17 mouse cellular contexts compared by ENCODE assay signal in the genomic region with DNA sequence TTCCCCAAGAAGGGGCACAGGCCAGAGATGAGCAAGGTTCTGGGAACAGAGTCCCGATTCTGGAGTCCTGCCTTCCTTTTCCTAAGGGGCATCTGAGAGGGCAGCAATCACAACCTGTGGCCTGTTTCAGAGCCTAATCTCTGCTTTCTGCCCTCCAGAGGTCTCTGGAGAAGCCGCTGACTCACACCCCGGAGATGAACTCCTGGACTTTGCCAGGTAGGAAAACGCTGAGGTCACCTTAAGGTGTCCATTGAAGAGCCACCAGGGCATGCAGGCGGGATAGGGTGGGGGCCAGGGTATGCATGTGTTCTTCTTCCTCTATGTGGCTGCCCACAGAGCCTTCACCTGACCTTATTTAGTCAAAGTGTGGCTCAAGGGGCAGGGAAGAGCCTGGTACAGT. TPM values are rescaled to one million over a fixed set of nuclear protein-coding genes. Genes with fewer than 3 reads are reported as not detected.
DNase-seq lines count a peak whose midpoint lies in the region; ATAC-seq and TF ChIP-seq lines count a peak whose summit lies in the region.
"Had no signal": no experiment of that assay in that cellular context is flagged by ENCODE, and none has a peak within 500 bp of the region (broad histone marks: within the 10 kb centered on the region; RNA-seq: fewer than 3 reads in every experiment).

No protein-coding gene starts in this region.

- H3K4me3 ChIP-seq in heart, embryonic 10.5 days, result peak overlapping the region; percentile 83
- no peak overlapping the region for H3K4me3 ChIP-seq in heart, adult 2 months
- no peak overlapping the region for H3K4me3 ChIP-seq in kidney, embryonic 16.5 days (ENCODE audit: low read length)
- 0 out of 2 replicates have a peak overlapping the region, but pooled peaks have one; percentile 1 for H3K4me3 ChIP-seq in intestine, embryonic 14.5 days (ENCODE audit: low read depth, low read length)
- peak overlapping the region; percentile 12; the same call in 1 of the 2 replicates for H3K4me3 ChIP-seq in limb, embryonic 15.5 days
- no peak overlapping the region for H3K4me3 ChIP-seq in hindbrain, postnatal 0 days (ENCODE audit: low read length)
- H3K4me3 ChIP-seq: neural tube, embryonic 15.5 days had no signal

- no peak overlapping the region for H3K9ac ChIP-seq in heart, adult 2 months (ENCODE audit: low read depth, low read length)
- H3K9ac ChIP-seq in kidney, embryonic 16.5 days (replicated peaks; ENCODE audit: low read length), result no peak overlapping the region
- H3K9ac ChIP-seq in intestine, embryonic 14.5 days (ENCODE audit: low read length), result no peak overlapping the region
- no peak overlapping the region for H3K9ac ChIP-seq in limb, embryonic 15.5 days
- no peak overlapping the region for H3K9ac ChIP-seq in hindbrain, postnatal 0 days (replicated peaks; ENCODE audit: low read length)
- H3K9ac ChIP-seq: hindbrain, embryonic 14.5 days; neural tube, embryonic 15.5 days had no signal

- intact Hi-C loops in heart, adult 2 months (cut with DNase I), result no loop called here

- peak overlapping the region; percentile 99 for H3K27ac ChIP-seq in heart, embryonic 10.5 days
- no peak overlapping the region for H3K27ac ChIP-seq in heart, adult 2 months
- H3K27ac ChIP-seq in kidney, embryonic 16.5 days (ENCODE audit: low read length), result no peak overlapping the region
- no peak overlapping the region for H3K27ac ChIP-seq in intestine, embryonic 14.5 days (ENCODE audit: low read depth)
- H3K27ac ChIP-seq in limb, embryonic 15.5 days, result peak overlapping the region; percentile 17
- H3K27ac ChIP-seq in hindbrain, postnatal 0 days, result no peak overlapping the region
- H3K27ac ChIP-seq: hindbrain, embryonic 14.5 days; neural tube, embryonic 15.5 days had no signal

- TF ChIP-seq POLR2A in heart, adult 2 months (IDR thresholded peaks at IDR 0.05; ENCODE audit: insufficient read depth, low read depth, low read length), result no peak

- no peak for DNase-seq in heart, embryonic 10.5 days (ENCODE audit: low spot score)
- DNase-seq in heart, adult 2 months, result no peak
- no peak for DNase-seq in kidney, postnatal 4 days
- DNase-seq in intestine, embryonic 14.5 days (ENCODE audit: low spot score), result no peak
- no peak for DNase-seq in hindbrain, postnatal 0 days (ENCODE audit: low spot score)
- DNase-seq: adrenal gland, postnatal 36 days; cerebellum, adult 9-10 months; gastrocnemius, postnatal 36 days; retina, postnatal 1 day had no signal

- no peak for TF ChIP-seq EP300 in heart, adult 2 months (IDR thresholded peaks at IDR 0.05; ENCODE audit: insufficient read depth, low read depth, low read length)

- H3K36me3 ChIP-seq in heart, embryonic 10.5 days, result peaks cover 43% of the 10 kb centered on the region
- no peaks in the 10 kb centered on the region for H3K36me3 ChIP-seq in heart, adult 2 months (ENCODE audit: control insufficient read depth, insufficient read depth, low read length)
- 0 out of 2 replicates have a peak, but pooled peaks cover 14% of the 10 kb centered on the region for H3K36me3 ChIP-seq in kidney, embryonic 16.5 days (ENCODE audit: insufficient read depth, low read length)
- H3K36me3 ChIP-seq in intestine, embryonic 14.5 days (ENCODE audit: control insufficient read depth, insufficient read depth, low read length), result peaks cover 12% of the 10 kb centered on the region; the same call in 1 of the 2 replicates
- 0 out of 2 replicates have a peak, but pooled peaks cover 21% of the 10 kb centered on the region for H3K36me3 ChIP-seq in limb, embryonic 15.5 days
- no peaks in the 10 kb centered on the region for H3K36me3 ChIP-seq in hindbrain, postnatal 0 days (ENCODE audit: insufficient read depth, low read length)
- H3K36me3 ChIP-seq: neural tube, embryonic 15.5 days had no signal

- no peak for TF ChIP-seq CTCF in heart, adult 2 months (IDR thresholded peaks at IDR 0.05)
- no peak for TF ChIP-seq CTCF in hindbrain, postnatal 0 days (IDR thresholded peaks at IDR 0.05; ENCODE audit: low read depth)

- H3K9me3 ChIP-seq in heart, embryonic 10.5 days, result peaks cover 16% of the 10 kb centered on the region
- H3K9me3 ChIP-seq in kidney, embryonic 16.5 days (ENCODE audit: low read length), result peaks cover 19% of the 10 kb centered on the region
- peaks cover 14% of the 10 kb centered on the region for H3K9me3 ChIP-seq in intestine, embryonic 14.5 days (ENCODE audit: control insufficient read depth, low read length)
- H3K9me3 ChIP-seq in limb, embryonic 15.5 days, result peaks cover 13% of the 10 kb centered on the region
- no peaks in the 10 kb centered on the region for H3K9me3 ChIP-seq in hindbrain, postnatal 0 days (ENCODE audit: low read length)
- H3K9me3 ChIP-seq: neural tube, embryonic 15.5 days had no signal

- H3K79me2 ChIP-seq in heart, adult 2 months (replicated peaks; ENCODE audit: control insufficient read depth, insufficient read depth, low read length), result no peaks in the 10 kb centered on the region

- peaks cover 36% of the 10 kb centered on the region for H3K4me1 ChIP-seq in heart, embryonic 10.5 days
- H3K4me1 ChIP-seq in heart, adult 2 months (ENCODE audit: control insufficient read depth, insufficient read depth, low read length), result peaks cover 3% of the 10 kb centered on the region
- H3K4me1 ChIP-seq in kidney, embryonic 16.5 days (ENCODE audit: insufficient read depth, low read length), result peaks cover 14% of the 10 kb centered on the region; the same call in 1 of the 2 replicates
- H3K4me1 ChIP-seq in intestine, embryonic 14.5 days (replicated peaks; ENCODE audit: control insufficient read depth, insufficient read depth, low read length), result no peaks in the 10 kb centered on the region
- peaks cover 26% of the 10 kb centered on the region for H3K4me1 ChIP-seq in limb, embryonic 15.5 days
- 0 out of 2 replicates have a peak, but pooled peaks cover 2% of the 10 kb centered on the region for H3K4me1 ChIP-seq in hindbrain, postnatal 0 days (ENCODE audit: insufficient read depth, low read length)

- no peak for ATAC-seq in kidney, embryonic 16.5 days (ENCODE audit: low FRiP score, low TSS enrichment)
- no peak for ATAC-seq in intestine, embryonic 14.5 days (replicated peaks; ENCODE audit: low FRiP score, low TSS enrichment, low read depth)
- ATAC-seq in limb, embryonic 15.5 days (ENCODE audit: insufficient number of reproducible peaks, low FRiP score, low TSS enrichment, low read depth), result no peak
- ATAC-seq in hindbrain, postnatal 0 days, result no peak
- ATAC-seq: activated CD4-positive, CD25-positive, alpha-beta regulatory T cell, adult 4 months had no signal

- H3K27me3 ChIP-seq in heart, embryonic 10.5 days (ENCODE audit: insufficient read depth, poor library complexity, severe bottlenecking), result peaks cover 71% of the 10 kb centered on the region
- H3K27me3 ChIP-seq in heart, adult 2 months (ENCODE audit: control insufficient read depth, insufficient read depth, low read length), result peaks cover 17% of the 10 kb centered on the region
- H3K27me3 ChIP-seq in kidney, embryonic 16.5 days (ENCODE audit: insufficient read depth, low read length), result peaks cover 58% of the 10 kb centered on the region
- peaks cover 64% of the 10 kb centered on the region for H3K27me3 ChIP-seq in intestine, embryonic 14.5 days (replicated peaks; ENCODE audit: control insufficient read depth, insufficient read depth, low read length)
- H3K27me3 ChIP-seq in limb, embryonic 15.5 days, result peaks cover 55% of the 10 kb centered on the region
- peaks cover 48% of the 10 kb centered on the region for H3K27me3 ChIP-seq in hindbrain, postnatal 0 days (ENCODE audit: insufficient read depth, low read length)

- WGBS in heart, embryonic 10.5 days, result 46% methylated on average over 5 of the region's 5 CpGs
- WGBS in heart, adult 2 months, result 76% methylated on average over 5 of the region's 5 CpGs
- WGBS in kidney, embryonic 16.5 days, result 39% methylated on average over 5 of the region's 5 CpGs
- 49% methylated on average over 5 of the region's 5 CpGs for WGBS in intestine, embryonic 14.5 days
- 60% methylated on average over 5 of the region's 5 CpGs for WGBS in limb, embryonic 15.5 days
- WGBS in hindbrain, postnatal 0 days, result 60% methylated on average over 5 of the region's 5 CpGs

- 0 out of 2 replicates have a peak overlapping the region, but pooled peaks have one; percentile 69 for H3K4me2 ChIP-seq in kidney, embryonic 16.5 days (replicated peaks; ENCODE audit: low read depth, low read length)
- peak overlapping the region; percentile 61; the same call in 1 of the 2 replicates for H3K4me2 ChIP-seq in intestine, embryonic 14.5 days (ENCODE audit: low read length)
- 0 out of 2 replicates have a peak overlapping the region, but pooled peaks have one; percentile 5 for H3K4me2 ChIP-seq in limb, embryonic 15.5 days
- no peak overlapping the region for H3K4me2 ChIP-seq in hindbrain, postnatal 0 days (ENCODE audit: low read depth, low read length)
- H3K4me2 ChIP-seq: hindbrain, embryonic 14.5 days; neural tube, embryonic 15.5 days had no signal

RNA-seq across cellular contexts. Expression of gene Igf2, which starts 1.3 kb away (rescaled TPM):
- polyA plus RNA-seq in heart, embryonic 10.5 days (2016; fragmentation: Nextera tagmentation; extraction: Ambion mirVana), result 962 and 991 TPM in 2 replicates
- total RNA-seq in heart, adult 2 months (2021), result 10 to 100 TPM; 60.0 to 75.2 TPM
- 64.5 and 80.0 TPM in 2 replicates for polyA plus RNA-seq in heart, adult 2 months (2012; rRNA removed)
- 516 and 585 TPM in 2 replicates for polyA plus RNA-seq in kidney, embryonic 16.5 days (2015; fragmentation: Nextera tagmentation; extraction: Ambion mirVana)
- polyA plus RNA-seq in intestine, embryonic 14.5 days (2014; fragmentation: Nextera tagmentation; extraction: Ambion mirVana), result 960 and 1,030 TPM in 2 replicates
- polyA plus RNA-seq in limb, embryonic 15.5 days (2015; fragmentation: Nextera tagmentation; extraction: Ambion mirVana), result 1,279 and 1,432 TPM in 2 replicates
- 262 and 308 TPM in 2 replicates for total RNA-seq in hindbrain, postnatal 0 days (2014; rRNA removed)
- polyA plus RNA-seq in hindbrain, postnatal 0 days (2015; fragmentation: Nextera tagmentation; extraction: Ambion mirVana), result 200 and 279 TPM in 2 replicates
- total RNA-seq: monocyte, adult 5-6 weeks had no signal

RNA-seq across cellular contexts. Expression of gene Gm49394, which starts 4.4 kb away (rescaled TPM):
- 0.17 and 0.34 TPM in 2 replicates for polyA plus RNA-seq in heart, embryonic 10.5 days (2016; fragmentation: Nextera tagmentation; extraction: Ambion mirVana)
- total RNA-seq in heart, adult 2 months (2021), result not detected
- not detected in 2 replicates for polyA plus RNA-seq in heart, adult 2 months (2012; rRNA removed)
- polyA plus RNA-seq in kidney, embryonic 16.5 days (2015; fragmentation: Nextera tagmentation; extraction: Ambion mirVana), result 0.07 TPM in 1 of 2 replicates, not detected in the other
- 0.13 and 0.24 TPM in 2 replicates for polyA plus RNA-seq in intestine, embryonic 14.5 days (2014; fragmentation: Nextera tagmentation; extraction: Ambion mirVana)
- 0.31 and 0.82 TPM in 2 replicates for polyA plus RNA-seq in limb, embryonic 15.5 days (2015; fragmentation: Nextera tagmentation; extraction: Ambion mirVana)
- total RNA-seq in hindbrain, postnatal 0 days (2014; rRNA removed), result 0.32 and 0.68 TPM in 2 replicates
- not detected in 2 replicates for polyA plus RNA-seq in hindbrain, postnatal 0 days (2015; fragmentation: Nextera tagmentation; extraction: Ambion mirVana)
- total RNA-seq: adrenal gland, postnatal 36 days; monocyte, adult 5-6 weeks had no signal
- polyA plus RNA-seq: activated CD4-positive, CD25-positive, alpha-beta regulatory T cell, adult 4 months; hindbrain, embryonic 14.5 days; kidney, embryonic 14.5 days; liver, embryonic 16.5 days; neural tube, embryonic 15.5 days had no signal

Comparison
In these comparisons a context has a peak if more than half of its experiments do, and no peak if none do; other contexts are left out.
1. H3K27ac ChIP-seq: peak in heart, embryonic 10.5 days (single experiment) and limb, embryonic 15.5 days (single experiment); none in heart, adult 2 months (single experiment), kidney, embryonic 16.5 days (single experiment), intestine, embryonic 14.5 days (single experiment) and hindbrain, postnatal 0 days (single experiment).
2. H3K4me3 ChIP-seq: peak in heart, embryonic 10.5 days (single experiment), intestine, embryonic 14.5 days (single experiment) and limb, embryonic 15.5 days (single experiment); none in heart, adult 2 months (single experiment), kidney, embryonic 16.5 days (single experiment) and hindbrain, postnatal 0 days (single experiment).